Mouse (Mus musculus): ENCODE data around the gene Serpinb1c.
"Not testable (repeated sequence)": the region's sequence is repeated elsewhere in the genome, so short reads cannot be mapped to it uniquely, and the experiment has no call there.

DNA sequence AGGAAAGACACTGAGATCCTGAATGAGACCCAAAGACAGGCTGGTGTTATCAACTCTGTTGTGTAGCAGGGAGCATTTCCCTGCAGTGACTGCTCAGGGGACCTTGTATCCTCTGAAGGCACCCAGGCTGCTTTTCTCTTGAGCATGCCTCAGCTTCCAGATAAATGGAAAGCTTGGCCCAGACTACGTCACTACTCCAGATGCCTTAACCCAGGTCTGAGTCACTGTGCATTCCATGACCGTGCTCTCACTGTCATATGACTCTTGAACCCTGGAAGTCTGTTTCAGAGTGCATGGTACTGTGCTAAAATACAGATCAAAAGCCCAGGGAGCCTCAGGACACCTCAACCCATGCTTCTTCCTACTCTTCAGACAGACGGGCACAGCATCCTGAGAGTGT is 41.2 kb upstream of the Serpinb1c start:
- TF ChIP-seq POLR2A (IDR thresholded peaks at IDR 0.05; ENCODE audit: insufficient read length, low read depth); POLR2AphosphoS2 (IDR thresholded peaks at IDR 0.05; ENCODE audit: insufficient read length, low read depth); REST (IDR thresholded peaks at IDR 0.05; ENCODE audit: insufficient read depth, insufficient read length): not testable (repeated sequence)

Measured in myocyte (in vitro differentiated cells).